Mouse (Mus musculus) lung, adult 2 months (tissue): Measurements from ENCODE around the gene Rhot2.

Experiments used
- CTCF ChIP-seq: fragments of 200-500 bp; IDR thresholded peaks from 2 replicates; pipeline ENCODE4 v1.5.1; 2011; ENCODE audit warnings: mild to moderate bottlenecking, low read length, control low read depth; ENCODE audit not compliant: insufficient read depth
- POLR2A ChIP-seq: fragments of 200-500 bp; IDR thresholded peaks from 2 replicates; pipeline ENCODE4 v1.6.1; 2011; ENCODE audit warnings: low read depth, mild to moderate bottlenecking, control low read depth, low read length, borderline replicate concordance; ENCODE audit errors: extremely low read depth

- TF ChIP-seq POLR2A = no peak
- no peak for TF ChIP-seq CTCF
These were observed 49.0 kb downstream of the Rhot2 start, which contains the start of gene AC134908.4 for GRCm38 (mm10) chr17:25795609-25796092.
